Mouse (Mus musculus) heart, embryonic 11.5 days (tissue): ENCODE measurements around the gene Gm20821. TPM values are rescaled to one million over a fixed set of nuclear protein-coding genes. Genes with fewer than 3 reads are reported as not detected.
"Not testable (repeated sequence)": the region's sequence is repeated elsewhere in the genome, so short reads cannot be mapped to it uniquely, and the experiment has no call there.

Experiments used
- ATAC-seq: fragments of 200-750 bp; cut with Nextera tagmentation; replicated peaks from 2 replicates; pipeline ENCODE4 v1.8.0; 2017; ENCODE audit warnings: moderate library complexity; ENCODE audit not compliant: insufficient number of reproducible peaks, low FRiP score, low TSS enrichment
- H3K27ac ChIP-seq: fragments of 300-500 bp; sonication (generic); 2 replicates; pipeline ENCODE4 v1.5.1; 2014; ENCODE audit warnings: mild to moderate bottlenecking, low read depth, low read length
- H3K27me3 ChIP-seq: fragments of 300-500 bp; sonication (generic); 2 replicates; pipeline ENCODE4 v1.6.1; 2014; ENCODE audit warnings: mild to moderate bottlenecking, low read length, mixed read lengths; ENCODE audit not compliant: control insufficient read depth, insufficient read depth
- H3K36me3 ChIP-seq: fragments of 300-500 bp; sonication (generic); 2 replicates; pipeline ENCODE4 v1.6.1; 2014; ENCODE audit warnings: mild to moderate bottlenecking, low read length, moderate library complexity, mixed read lengths; ENCODE audit not compliant: control insufficient read depth, insufficient read depth
- H3K4me1 ChIP-seq: fragments of 300-500 bp; sonication (generic); 2 replicates; pipeline ENCODE4 v1.6.1; 2014; ENCODE audit warnings: low read length; ENCODE audit not compliant: control insufficient read depth, insufficient read depth
- H3K4me2 ChIP-seq: fragments of 300-500 bp; sonication (generic); 2 replicates; pipeline ENCODE4 v1.6.1; 2014; ENCODE audit warnings: mild to moderate bottlenecking, moderate library complexity
- H3K4me3 ChIP-seq: fragments of 300-500 bp; sonication (generic); 2 replicates; pipeline ENCODE4 v1.5.1; 2014; ENCODE audit warnings: low read depth, low read length
- H3K9ac ChIP-seq: fragments of 300-500 bp; sonication (generic); 2 replicates; pipeline ENCODE4 v1.6.1; 2014; ENCODE audit warnings: mild to moderate bottlenecking, low read depth, low read length, moderate library complexity
- H3K9me3 ChIP-seq: fragments of 300-500 bp; sonication (generic); replicated peaks from 2 replicates; pipeline ENCODE4 v1.6.1; 2016; ENCODE audit warnings: low read length; ENCODE audit not compliant: control insufficient read depth
- WGBS: fragments of 180-500 bp; shearing (Covaris S2); extraction: QIAGEN DNeasy Blood & Tissue Kit; methylation state at CpG from one replicate; pipeline ENCODE4 v1.1.7; 2014; ENCODE audit not compliant: insufficient replicate concordance; 5-methylcytosine and 5-hydroxymethylcytosine counted together
- polyA plus RNA-seq: library from polyadenylated mRNA; unstranded; fragments of >200 nt; fragmentation: Nextera tagmentation; extraction: Ambion mirVana; gene quantifications from 2 replicates; pipeline ENCODE4 v1.2.1, GENCODE M21; 2014

Gene Gm20821
- not detected in 2 replicates for polyA plus RNA-seq

DNA sequence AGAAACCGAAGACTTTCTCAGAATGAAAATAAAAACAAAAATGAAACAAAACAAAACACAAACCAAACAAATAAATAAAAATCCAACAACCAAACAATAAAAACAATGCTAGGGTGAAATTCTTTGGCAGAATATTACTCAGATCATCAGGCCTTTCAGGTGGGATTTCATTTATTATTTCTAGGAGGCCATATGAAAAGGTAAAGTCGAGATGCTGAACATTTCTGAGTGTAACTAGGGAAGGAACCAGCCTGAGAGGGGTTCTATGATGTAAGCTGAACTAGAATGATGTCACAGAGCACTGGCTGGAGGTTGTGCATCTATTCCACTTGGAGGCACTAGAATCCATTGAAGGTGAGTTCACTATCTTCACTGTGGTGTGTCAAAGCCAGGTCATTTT, at the start of gene Gm20821:
TSS of gene Gm20821 (plus strand) at position 301 of the 400 bp plus-strand sequence.
- 23% methylated on average over 1 of the region's 2 CpGs for WGBS
- H3K27ac ChIP-seq, H3K4me1 ChIP-seq, H3K9ac ChIP-seq, H3K9me3 ChIP-seq, H3K36me3 ChIP-seq, H3K4me3 ChIP-seq, H3K27me3 ChIP-seq, H3K4me2 ChIP-seq, ATAC-seq: not testable (repeated sequence)
